26 mouse cellular contexts compared by ENCODE assay signal in genomic region chr19:11540166-11540821, GRCm38 (mm10). TPM values are rescaled to one million over a fixed set of nuclear protein-coding genes. Genes with fewer than 3 reads are reported as not detected.
DNase-seq lines count a peak whose midpoint lies in the region; ATAC-seq and TF ChIP-seq lines count a peak whose summit lies in the region.
"Not testable (repeated sequence)": the region's sequence is repeated elsewhere in the genome, so short reads cannot be mapped to it uniquely, and the experiment has no call there.
"Had no signal": no experiment of that assay in that cellular context is flagged by ENCODE, and none has a peak within 500 bp of the region (broad histone marks: within the 10 kb centered on the region; RNA-seq: fewer than 3 reads in every experiment).

No protein-coding gene starts in this region.

- H3K27me3 ChIP-seq in liver, embryonic 13.5 days; spleen, adult 2 months (ENCODE audit: control insufficient read depth, insufficient read depth, low read length): not testable (repeated sequence)

- peak; percentile 81 for DNase-seq in CD4-positive, CD25-positive, alpha-beta regulatory T cell, adult 2 months (ENCODE audit: low read depth, low spot score)
- peak; percentile 18 to 24 for DNase-seq in heart, adult 9 months (ENCODE audit: low spot score in 2 of 2)
- not testable (repeated sequence) for DNase-seq in liver, embryonic 13.5 days
- DNase-seq in spleen, adult 2 months (ENCODE audit: low read depth in 1 of 2, low spot score in 2 of 2), result peak; percentile 58 to 60
- DNase-seq in thymus, postnatal 25 days, result peak; percentile 60

- not testable (repeated sequence) for TF ChIP-seq POLR2A in bone marrow macrophage, adult 2 months (IDR thresholded peaks at IDR 0.05; ENCODE audit: borderline replicate concordance, low read depth, low read length); spleen, adult 2 months (IDR thresholded peaks at IDR 0.05; ENCODE audit: low read depth, low read length)

- not testable (repeated sequence) for H3K4me2 ChIP-seq in liver, embryonic 13.5 days

- TF ChIP-seq CTCF in bone marrow macrophage, adult 2 months (IDR thresholded peaks at IDR 0.05; ENCODE audit: low read depth, low read length); spleen, adult 2 months (IDR thresholded peaks at IDR 0.05; ENCODE audit: extremely low read depth, insufficient read depth, insufficient read length, insufficient replicate concordance): not testable (repeated sequence)

- H3K27ac ChIP-seq in bone marrow macrophage, adult 2 months (ENCODE audit: insufficient read depth, low read depth, low read length), result peak overlapping the region; percentile 16
- not testable (repeated sequence) for H3K27ac ChIP-seq in liver, embryonic 13.5 days
- peak overlapping the region; percentile 66 for H3K27ac ChIP-seq in spleen, adult 2 months (ENCODE audit: insufficient read depth, low read length)

- H3K36me3 ChIP-seq in liver, embryonic 13.5 days; spleen, adult 2 months (ENCODE audit: control insufficient read depth, insufficient read depth, low read length): not testable (repeated sequence)

- WGBS in liver, embryonic 13.5 days (ENCODE audit: insufficient replicate concordance), result 62% methylated on average over 1 of the region's 1 CpGs
- 5% methylated on average over 1 of the region's 1 CpGs for WGBS in spleen, adult 2 months

- H3K4me3 ChIP-seq in bone marrow macrophage, adult 2 months (ENCODE audit: insufficient read depth, low read length); liver, embryonic 13.5 days (replicated peaks); spleen, adult 2 months (ENCODE audit: extremely low read depth, insufficient read depth, insufficient read length): not testable (repeated sequence)

- H3K9ac ChIP-seq in liver, embryonic 13.5 days, result not testable (repeated sequence)

- not testable (repeated sequence) for H3K4me1 ChIP-seq in bone marrow macrophage, adult 2 months (ENCODE audit: control insufficient read depth, insufficient read depth, low read length); liver, embryonic 13.5 days (replicated peaks); spleen, adult 2 months (ENCODE audit: control insufficient read depth, insufficient read depth, insufficient read length)

- peak; percentile 23; the same call in 1 of the 2 replicates for ATAC-seq in liver, embryonic 13.5 days (ENCODE audit: low read depth)
- ATAC-seq in megakaryocyte progenitor cell, adult 5-6 weeks (replicated peaks; ENCODE audit: poor library complexity), result peak; percentile 68

- H3K9me3 ChIP-seq in liver, embryonic 13.5 days (replicated peaks), result not testable (repeated sequence)

RNA-seq across cellular contexts. Expression of gene Ms4a4d, which starts 3.7 kb away (rescaled TPM):
- not detected in 2 replicates for polyA plus RNA-seq in bone marrow macrophage, adult 2 months (2012; ENCODE audit: insufficient read depth, insufficient read length, missing spikeins)
- polyA plus RNA-seq in liver, embryonic 13.5 days (2015; fragmentation: Nextera tagmentation; extraction: Ambion mirVana), result 0.21 TPM in 2 replicates
- not detected in 2 replicates for total RNA-seq in megakaryocyte progenitor cell, adult 5-6 weeks (2015)
- total RNA-seq in megakaryocyte progenitor cell, adult 5-6 weeks (2017), result not detected in 2 replicates
- polyA plus RNA-seq in spleen, adult 2 months (2012; rRNA removed), result 8.6 and 10.2 TPM in 2 replicates
- total RNA-seq: layer of hippocampus, adult 2 months; layer of hippocampus, postnatal 25 days had no signal
- polyA plus RNA-seq: C2C12; forebrain, embryonic 13.5 days; hindbrain, embryonic 15.5 days; midbrain, embryonic 15.5 days; neural tube, embryonic 15.5 days had no signal

RNA-seq across cellular contexts. Expression of gene Ms4a6b, which starts 24.0 kb away (rescaled TPM):
- polyA plus RNA-seq in bone marrow macrophage, adult 2 months (2012; ENCODE audit: insufficient read depth, insufficient read length, missing spikeins), result 338 and 351 TPM in 2 replicates
- 2.2 and 2.5 TPM in 2 replicates for polyA plus RNA-seq in liver, embryonic 13.5 days (2015; fragmentation: Nextera tagmentation; extraction: Ambion mirVana)
- total RNA-seq in megakaryocyte progenitor cell, adult 5-6 weeks (2015), result 44.8 and 47.0 TPM in 2 replicates
- 19.8 and 24.4 TPM in 2 replicates for total RNA-seq in megakaryocyte progenitor cell, adult 5-6 weeks (2017)
- polyA plus RNA-seq in spleen, adult 2 months (2012; rRNA removed), result 27.9 and 34.8 TPM in 2 replicates
- total RNA-seq: ES-E14 had no signal
- polyA plus RNA-seq: C2C12, myocyte had no signal

RNA-seq across cellular contexts. Expression of gene Gm8369, which starts 54.6 kb away (rescaled TPM):
- polyA plus RNA-seq in bone marrow macrophage, adult 2 months (2012; ENCODE audit: insufficient read depth, insufficient read length, missing spikeins), result 13.4 and 15.4 TPM in 2 replicates
- not detected in 2 replicates for polyA plus RNA-seq in liver, embryonic 13.5 days (2015; fragmentation: Nextera tagmentation; extraction: Ambion mirVana)
- total RNA-seq in megakaryocyte progenitor cell, adult 5-6 weeks (2015), result 0.67 and 2.5 TPM in 2 replicates
- 1.2 and 1.3 TPM in 2 replicates for total RNA-seq in megakaryocyte progenitor cell, adult 5-6 weeks (2017)
- polyA plus RNA-seq in spleen, adult 2 months (2012; rRNA removed), result 35.9 and 38.1 TPM in 2 replicates
- total RNA-seq: adrenal gland, adult 2 months; ES-E14; gastrocnemius, adult 18-20 months; heart, postnatal 4 days had no signal
- polyA plus RNA-seq: adrenal gland, adult 2 months; C2C12; cerebellum, adult 2 months; embryonic facial prominence, embryonic 13.5 days; forebrain, embryonic 13.5 days; heart, embryonic 10.5 days; heart, embryonic 16.5 days; hindbrain, embryonic 15.5 days; intestine, embryonic 16.5 days; kidney, embryonic 14.5 days; limb, embryonic 10.5 days; midbrain, embryonic 15.5 days; myocyte; neural tube, embryonic 15.5 days had no signal

Comparison
In these comparisons a context has a peak if more than half of its experiments do, and no peak if none do; other contexts are left out.
1. RNA of gene Gm8369, which starts 54.6 kb away (polyA plus RNA-seq): 35.9 to 38.1 TPM in spleen, adult 2 months and 13.4 to 15.4 TPM in bone marrow macrophage, adult 2 months; not detected in liver, embryonic 13.5 days; every median in the first group is over 10 times any median in the second.